Mouse (Mus musculus) forebrain, embryonic 12.5 days (tissue): ENCODE data around the gene Gm28308. TPM values are rescaled to one million over a fixed set of nuclear protein-coding genes. Genes with fewer than 3 reads are reported as not detected.
A peak's percentile ranks its signal among the peaks of the same experiment; 100 is the strongest.

Experiments
- ATAC-seq: fragments of 200-750 bp; cut with Nextera tagmentation; 2 replicates; pipeline ENCODE4 v1.8.0; 2017; ENCODE audit warnings: moderate TSS enrichment; ENCODE audit not compliant: low FRiP score
- H3K27ac ChIP-seq: fragments of 300-500 bp; sonication (generic); 2 replicates; pipeline ENCODE4 v1.5.1; 2016; ENCODE audit warnings: mild to moderate bottlenecking
- H3K27me3 ChIP-seq: fragments of 300-500 bp; sonication (generic); 2 replicates; pipeline ENCODE4 v1.6.1; 2016; ENCODE audit warnings: mild to moderate bottlenecking
- H3K36me3 ChIP-seq: fragments of 300-500 bp; sonication (generic); replicated peaks from 2 replicates; pipeline ENCODE4 v1.6.1; 2016; ENCODE audit warnings: mild to moderate bottlenecking
- H3K4me1 ChIP-seq: fragments of 300-500 bp; sonication (generic); 2 replicates; pipeline ENCODE4 v1.6.1; 2016
- H3K4me2 ChIP-seq: fragments of 300-500 bp; sonication (generic); 2 replicates; pipeline ENCODE4 v1.6.1; 2016; ENCODE audit warnings: mild to moderate bottlenecking, moderate library complexity
- H3K4me3 ChIP-seq: fragments of 300-500 bp; sonication (generic); replicated peaks from 2 replicates; pipeline ENCODE4 v1.5.1; 2016; ENCODE audit warnings: mild to moderate bottlenecking
- H3K9ac ChIP-seq: fragments of 300-500 bp; sonication (generic); 2 replicates; pipeline ENCODE4 v1.6.1; 2016; ENCODE audit warnings: mild to moderate bottlenecking
- H3K9me3 ChIP-seq: fragments of 300-500 bp; sonication (generic); 2 replicates; pipeline ENCODE4 v1.6.1; 2016
- WGBS: fragments of 180-500 bp; shearing (Covaris S2); methylation state at CpG from one replicate; pipeline ENCODE4 v1.1.7; 2016; 5-methylcytosine and 5-hydroxymethylcytosine counted together
- polyA plus RNA-seq: library from polyadenylated mRNA; unstranded; fragments of >200 nt; fragmentation: Nextera tagmentation; extraction: Ambion mirVana; gene quantifications from 2 replicates; pipeline ENCODE4 v1.2.1, GENCODE M21; 2016

Gene Gm28308
- polyA plus RNA-seq, 1 experiment from 2014 or later, result not detected

GRCm38 (mm10) chr6:52226569-52227257 is 13.6 kb upstream of the Gm28308 start:
- peaks cover 2% of the 10 kb centered on the region; the same call in 1 of the 2 replicates for H3K4me1 ChIP-seq
- H3K9me3 ChIP-seq, result no peaks in the 10 kb centered on the region
- H3K4me2 ChIP-seq, result no peak overlapping the region
- no peak overlapping the region for H3K4me3 ChIP-seq
- H3K27me3 ChIP-seq, result peaks cover 93% of the 10 kb centered on the region
- no peak for ATAC-seq
- H3K9ac ChIP-seq, result no peak overlapping the region
- WGBS, result 3% methylated on average over 26 of the region's 26 CpGs
- no peak overlapping the region for H3K27ac ChIP-seq
- H3K36me3 ChIP-seq, result no peaks in the 10 kb centered on the region

- H3K36me3 ChIP-seq, result no peaks in the 10 kb centered on the region
- no peak for ATAC-seq
These were observed 12.8 kb upstream of the Gm28308 start for GRCm38 (mm10) chr6:52225612-52226568.

GRCm38 (mm10) chr6:52224895-52225611 is 11.9 kb upstream of the Gm28308 start:
- H3K36me3 ChIP-seq, result no peaks in the 10 kb centered on the region
- H3K4me1 ChIP-seq, result peaks cover 7% of the 10 kb centered on the region; the same call in 1 of the 2 replicates
- 2% methylated on average over 36 of the region's 36 CpGs for WGBS
- no peak for ATAC-seq
- no peak overlapping the region for H3K27ac ChIP-seq
- H3K4me2 ChIP-seq, result no peak overlapping the region
- no peak overlapping the region for H3K9ac ChIP-seq
- no peak overlapping the region for H3K4me3 ChIP-seq
- no peaks in the 10 kb centered on the region for H3K9me3 ChIP-seq
- H3K27me3 ChIP-seq, result peaks cover 97% of the 10 kb centered on the region

More at GRCm38 (mm10) chr6:52225612-52226568, 12.8 kb upstream of the Gm28308 start:
- H3K27ac ChIP-seq, result no peak overlapping the region
- 3% methylated on average over 69 of the region's 69 CpGs for WGBS
- peaks cover 7% of the 10 kb centered on the region; the same call in 1 of the 2 replicates for H3K4me1 ChIP-seq
- H3K4me3 ChIP-seq, result 0 out of 2 replicates have a peak overlapping the region, but pooled peaks have one; percentile 8
- H3K9ac ChIP-seq, result no peak overlapping the region
- H3K27me3 ChIP-seq, result peaks cover 97% of the 10 kb centered on the region
- no peaks in the 10 kb centered on the region for H3K9me3 ChIP-seq
- no peak overlapping the region for H3K4me2 ChIP-seq

GRCm38 (mm10) chr6:52223939-52224760 is 11.0 kb upstream of the Gm28308 start:
- Histone ChIP-seq H3K9me3 (no peaks in the 10 kb centered on the region), H3K27ac (no peak overlapping the region), H3K27me3 (peaks cover 97% of the 10 kb centered on the region), H3K4me2 (no peak overlapping the region), H3K36me3 (no peaks in the 10 kb centered on the region), H3K4me1 (peaks cover 7% of the 10 kb centered on the region; the same call in 1 of the 2 replicates), H3K4me3 (no peak overlapping the region), H3K9ac (no peak overlapping the region)
- no peak for ATAC-seq
- WGBS, result 1% methylated on average over 23 of the region's 24 CpGs

- ATAC-seq, result no peak
- H3K27ac ChIP-seq, result no peak overlapping the region
- H3K4me1 ChIP-seq, result peaks cover 7% of the 10 kb centered on the region; the same call in 1 of the 2 replicates
- H3K9me3 ChIP-seq, result no peaks in the 10 kb centered on the region
- no peak overlapping the region for H3K4me3 ChIP-seq
- WGBS, result 9% methylated on average over 13 of the region's 13 CpGs
- H3K36me3 ChIP-seq, result no peaks in the 10 kb centered on the region
- H3K4me2 ChIP-seq, result no peak overlapping the region
- peaks cover 99% of the 10 kb centered on the region for H3K27me3 ChIP-seq
- H3K9ac ChIP-seq, result no peak overlapping the region
These were observed 9.6 kb upstream of the Gm28308 start for GRCm38 (mm10) chr6:52222729-52223128.

- Histone ChIP-seq H3K9me3 (no peaks in the 10 kb centered on the region), H3K4me1 (peaks cover 11% of the 10 kb centered on the region), H3K4me2 (peak overlapping the region; percentile 61), H3K27ac (no peak overlapping the region), H3K36me3 (no peaks in the 10 kb centered on the region), H3K27me3 (peaks cover 99% of the 10 kb centered on the region), H3K4me3 (peak overlapping the region; percentile 39), H3K9ac (no peak overlapping the region)
- peak; percentile 9; the same call in 1 of the 2 replicates for ATAC-seq
- WGBS, result 7% methylated on average over 21 of the region's 21 CpGs
These were observed 9.0 kb upstream of the Gm28308 start for GRCm38 (mm10) chr6:52221993-52222685.

- no peak within 1 kb of the TSS for H3K27ac ChIP-seq
- no peaks in the 10 kb centered on the region for H3K36me3 ChIP-seq
- H3K9me3 ChIP-seq, result no peaks in the 10 kb centered on the region
- H3K4me3 ChIP-seq, result peak within 1 kb of the TSS; percentile 39
- H3K27me3 ChIP-seq, result peaks cover 99% of the 10 kb centered on the region
- no peak within 1 kb of the TSS for H3K9ac ChIP-seq
- H3K4me2 ChIP-seq, result peak within 1 kb of the TSS; percentile 61
- peak; percentile 61 for ATAC-seq
- under 1% methylated on average over 46 of the region's 46 CpGs for WGBS
- H3K4me1 ChIP-seq, result peaks cover 16% of the 10 kb centered on the region
These were observed 8.3 kb upstream of the Gm28308 start, which contains the start of gene Hoxa7 for GRCm38 (mm10) chr6:52221337-52221992. Gene Hoxa7 (minus strand): TSS chr6:52221854.

GRCm38 (mm10) chr6:52220865-52221310 is 7.7 kb upstream of the Gm28308 start:
- WGBS, result 6% methylated on average over 12 of the region's 12 CpGs
- no peaks in the 10 kb centered on the region for H3K9me3 ChIP-seq
- H3K4me1 ChIP-seq, result peaks cover 16% of the 10 kb centered on the region
- H3K27me3 ChIP-seq, result peaks cover 99% of the 10 kb centered on the region
- peak overlapping the region; percentile 39 for H3K4me3 ChIP-seq
- ATAC-seq, result no peak
- H3K36me3 ChIP-seq, result no peaks in the 10 kb centered on the region
- no peak overlapping the region for H3K27ac ChIP-seq
- no peak overlapping the region for H3K9ac ChIP-seq
- peak overlapping the region; percentile 61 for H3K4me2 ChIP-seq

GRCm38 (mm10) chr6:52220003-52220864 is 7.1 kb upstream of the Gm28308 start:
- 9% methylated on average over 32 of the region's 32 CpGs for WGBS
- no peaks in the 10 kb centered on the region for H3K9me3 ChIP-seq
- no peak overlapping the region for H3K4me3 ChIP-seq
- no peak overlapping the region for H3K4me2 ChIP-seq
- no peak overlapping the region for H3K27ac ChIP-seq
- peaks cover 16% of the 10 kb centered on the region for H3K4me1 ChIP-seq
- H3K9ac ChIP-seq, result no peak overlapping the region
- no peaks in the 10 kb centered on the region for H3K36me3 ChIP-seq
- no peak for ATAC-seq
- peaks cover 99% of the 10 kb centered on the region for H3K27me3 ChIP-seq
